Mouse (Mus musculus): ENCODE data around the gene Spata7. TPM values are rescaled to one million over a fixed set of nuclear protein-coding genes. Genes with fewer than 3 reads are reported as not detected.

Gene Spata7
- 1.0 TPM for polyA plus RNA-seq (2017; shearing (Covaris generic))

GRCm38 (mm10) chr12:98627392-98628259 lies at the start of gene Spata7:
Gene Spata7 (plus strand): TSS chr12:98628157.

Other genes starting within 250 kb of the Spata7 start
- gene Kcnk10, start 49.8 kb upstream of the Spata7 start, polyA plus RNA-seq (2017; shearing (Covaris generic)) = not detected
- 5.0 TPM for gene Ptpn21, start 109.2 kb downstream of the Spata7 start, polyA plus RNA-seq (2017; shearing (Covaris generic))
- 19.8 TPM for gene Zc3h14, start 118.8 kb downstream of the Spata7 start, polyA plus RNA-seq (2017; shearing (Covaris generic))